Mouse (Mus musculus): ENCODE data around the gene Tspan12. TPM values are rescaled to one million over a fixed set of nuclear protein-coding genes. Genes with fewer than 3 reads are reported as not detected.

Gene Tspan12
- polyA plus RNA-seq, 1 experiment from 2014 or later = 117 TPM

GRCm38 (mm10) chr6:21740606-21741005 lies 111.7 kb downstream of the Tspan12 start:
- Histone ChIP-seq H3K27ac (ENCODE audit: low read depth) (no peak overlapping the region), H3K36me3 (replicated peaks; ENCODE audit: insufficient read depth, low read length) (no peaks in the 10 kb centered on the region), H3K4me2 (ENCODE audit: low read depth, low read length) (no peak overlapping the region), H3K9me3 (ENCODE audit: low read length) (no peaks in the 10 kb centered on the region), H3K27me3 (ENCODE audit: insufficient read depth, low read length) (no peaks in the 10 kb centered on the region), H3K4me3 (ENCODE audit: low read depth, low read length) (no peak overlapping the region), H3K9ac (replicated peaks) (no peak overlapping the region), H3K4me1 (ENCODE audit: insufficient read depth) (no peaks in the 10 kb centered on the region)
- WGBS (ENCODE audit: insufficient replicate concordance) = 52% methylated on average over 2 of the region's 2 CpGs
- DNase-seq (no peak), ATAC-seq (no peak)
- no peak for TF ChIP-seq EP300 (IDR thresholded peaks at IDR 0.05; ENCODE audit: low read depth)
- no peak for TF ChIP-seq CTCF (IDR thresholded peaks at IDR 0.05; ENCODE audit: low read depth)

GRCm38 (mm10) chr6:21722238-21722637 lies 130.1 kb downstream of the Tspan12 start:
- Histone ChIP-seq H3K9ac (replicated peaks) (no peak overlapping the region), H3K9me3 (ENCODE audit: low read length) (no peaks in the 10 kb centered on the region), H3K27ac (ENCODE audit: low read depth) (no peak overlapping the region), H3K4me1 (ENCODE audit: insufficient read depth) (no peaks in the 10 kb centered on the region), H3K4me3 (ENCODE audit: low read depth, low read length) (no peak overlapping the region), H3K4me2 (ENCODE audit: low read depth, low read length) (no peak overlapping the region), H3K36me3 (replicated peaks; ENCODE audit: insufficient read depth, low read length) (no peaks in the 10 kb centered on the region), H3K27me3 (ENCODE audit: insufficient read depth, low read length) (no peaks in the 10 kb centered on the region)
- no peak for DNase-seq
- no peak for ATAC-seq
- 75% methylated on average over 10 of the region's 10 CpGs for WGBS (ENCODE audit: insufficient replicate concordance)
- no peak for TF ChIP-seq CTCF (IDR thresholded peaks at IDR 0.05; ENCODE audit: low read depth)
- TF ChIP-seq EP300 (IDR thresholded peaks at IDR 0.05; ENCODE audit: low read depth) = no peak

Other genes with a start within 250 kb of the Tspan12 start
- gene Ing3, start 97.1 kb upstream of the Tspan12 start, polyA plus RNA-seq (2015; fragmentation: Nextera tagmentation; extraction: Ambion mirVana) = 12.0 and 15.0 TPM in 2 replicates
- 8.2 and 8.9 TPM in 2 replicates for gene Cped1, start 133.4 kb upstream of the Tspan12 start, polyA plus RNA-seq (2015; fragmentation: Nextera tagmentation; extraction: Ambion mirVana)